Mouse (Mus musculus): ENCODE measurements around the gene Npffr2. TPM values are rescaled to one million over a fixed set of nuclear protein-coding genes. Genes with fewer than 3 reads are reported as not detected.
A peak's percentile ranks its signal among the peaks of the same experiment; 100 is the strongest.
"Not testable (repeated sequence)": the region's sequence is repeated elsewhere in the genome, so short reads cannot be mapped to it uniquely, and the experiment has no call there.

The Npffr2 gene
- total RNA-seq (2021): not detected
- long read RNA-seq, experiment 1: 0 reads
- long read RNA-seq, experiment 2: 0 reads

GRCm38 (mm10) chr5:89526878-89527578 is at the start of gene Npffr2:
Gene Npffr2, plus strand, starts transcription at chr5:89527429.
- DNase-seq: peak; percentile 5

GRCm38 (mm10) chr5:89492560-89492959 is 34.7 kb upstream of the Npffr2 start:
- DNase-seq: no peak

- no peak for DNase-seq
These were observed 27.0 kb upstream of the Npffr2 start for GRCm38 (mm10) chr5:89500182-89500581.

GRCm38 (mm10) chr5:89518641-89519040 is 8.6 kb upstream of the Npffr2 start:
- DNase-seq: no peak

- DNase-seq: no peak
These were observed 949 bp upstream of the Npffr2 start for GRCm38 (mm10) chr5:89526181-89526778.

GRCm38 (mm10) chr5:89528951-89529350 is 1.7 kb downstream of the Npffr2 start:
- DNase-seq: no peak

- DNase-seq: no peak
These were observed 2.2 kb downstream of the Npffr2 start for GRCm38 (mm10) chr5:89529391-89529790.

GRCm38 (mm10) chr5:89536018-89536417 is 8.8 kb downstream of the Npffr2 start:
- DNase-seq: no peak

GRCm38 (mm10) chr5:89542472-89542871 is 15.2 kb downstream of the Npffr2 start:
- DNase-seq: no peak

GRCm38 (mm10) chr5:89543476-89543875 is 16.2 kb downstream of the Npffr2 start:
- DNase-seq: peak; percentile 40

GRCm38 (mm10) chr5:89559118-89559517 is 31.9 kb downstream of the Npffr2 start:
- DNase-seq: not testable (repeated sequence)

GRCm38 (mm10) chr5:89561381-89561780 is 34.2 kb downstream of the Npffr2 start:
- DNase-seq: no peak

GRCm38 (mm10) chr5:89578678-89579077 is 51.4 kb downstream of the Npffr2 start:
- no peak for DNase-seq

- no peak for DNase-seq
These were observed 52.0 kb downstream of the Npffr2 start for GRCm38 (mm10) chr5:89579181-89579580.

- DNase-seq: no peak
These were observed 53.9 kb downstream of the Npffr2 start for GRCm38 (mm10) chr5:89581143-89581542.

- DNase-seq: no peak
These were observed 54.6 kb downstream of the Npffr2 start for GRCm38 (mm10) chr5:89581742-89582366.

- DNase-seq: no peak
These were observed 57.8 kb downstream of the Npffr2 start for GRCm38 (mm10) chr5:89585021-89585420.

- no peak for DNase-seq
These were observed 65.1 kb downstream of the Npffr2 start for GRCm38 (mm10) chr5:89592301-89592700.

GRCm38 (mm10) chr5:89611322-89612015 is 84.2 kb downstream of the Npffr2 start:
- no peak for DNase-seq

GRCm38 (mm10) chr5:89612262-89612661 is 85.0 kb downstream of the Npffr2 start:
- DNase-seq: no peak

GRCm38 (mm10) chr5:89631599-89631998 is 104.4 kb downstream of the Npffr2 start:
- DNase-seq: no peak
